Mouse (Mus musculus) MEL (cell line): Measurements from ENCODE around the gene Pde4dip. TPM values are rescaled to one million over a fixed set of nuclear protein-coding genes. Genes with fewer than 3 reads are reported as not detected.

Source experiments
- DNase-seq: peaks from one replicate; pipeline ENCODE4 v3.0.0; 2011; ENCODE audit warnings: low read depth, low spot score
- H3K27ac ChIP-seq: 2 replicates; pipeline ENCODE4 v1.5.1; 2012; ENCODE audit warnings: low read depth, mild to moderate bottlenecking, control low read depth, low read length, moderate library complexity; ENCODE audit not compliant: control insufficient read depth
- H3K27me3 ChIP-seq, 2 experiments: fragments of 150-350 bp in 1 of 2; sonication (generic) in 1 of 2; 2 replicates each; pipeline ENCODE4 v1.6.1; 2012; ENCODE audit warnings: low read length in 2 of 2, mild to moderate bottlenecking in 2 of 2, improper control_type of control experiment in 1 of 2, moderate library complexity in 1 of 2; ENCODE audit not compliant: insufficient read depth in 2 of 2, control insufficient read depth in 1 of 2
- H3K36me3 ChIP-seq, 2 experiments: 2 replicates each; pipeline ENCODE4 v1.6.1; 2012 to 2014; ENCODE audit warnings: low read length in 2 of 2, improper control_type of control experiment in 1 of 2, inconsistent platforms in 1 of 2, mild to moderate bottlenecking in 1 of 2; ENCODE audit not compliant: insufficient read depth in 2 of 2, control insufficient read depth in 1 of 2
- H3K4me1 ChIP-seq, 2 experiments: fragments of 150-350 bp in 1 of 2; sonication (generic) in 1 of 2; 2 replicates each; pipeline ENCODE4 v1.6.1; 2012; ENCODE audit warnings: low read length in 2 of 2, improper control_type of control experiment in 1 of 2, mild to moderate bottlenecking in 1 of 2; ENCODE audit not compliant: insufficient read depth in 2 of 2, control insufficient read depth in 1 of 2
- H3K4me3 ChIP-seq, 2 experiments: fragments of 150-350 bp in 1 of 2; sonication (generic) in 1 of 2; 2 replicates each; pipeline ENCODE4 v1.5.1; 2012; ENCODE audit warnings: low read depth in 2 of 2, low read length in 2 of 2, mild to moderate bottlenecking in 2 of 2, moderate library complexity in 2 of 2, control low read depth in 1 of 2, improper control_type of control experiment in 1 of 2; ENCODE audit not compliant: control insufficient read depth in 1 of 2, insufficient read depth in 1 of 2
- H3K79me2 ChIP-seq: 2 replicates; pipeline ENCODE4 v1.6.1; 2012; ENCODE audit warnings: mild to moderate bottlenecking, low read length, moderate library complexity; ENCODE audit not compliant: control insufficient read depth, poor library complexity, insufficient read depth
- H3K9ac ChIP-seq: 2 replicates; pipeline ENCODE4 v1.6.1; 2012; ENCODE audit warnings: low read depth, mild to moderate bottlenecking, control low read depth, low read length, moderate library complexity; ENCODE audit not compliant: control insufficient read depth, poor library complexity, severe bottlenecking
- H3K9me3 ChIP-seq: fragments of 150-350 bp; sonication (generic); replicated peaks from 2 replicates; pipeline ENCODE4 v1.6.1; 2012; ENCODE audit warnings: mild to moderate bottlenecking, low read length, improper control_type of control experiment, moderate library complexity; ENCODE audit not compliant: insufficient read depth
- CTCF ChIP-seq, 3 experiments: IDR thresholded peaks in 2 of 3; conservative IDR thresholded peaks in 1 of 3; 2 replicates each; pipeline ENCODE4 v1.5.1; 2011 to 2012; ENCODE audit warnings: low read length in 3 of 3, low read depth in 2 of 3, mild to moderate bottlenecking in 2 of 3, improper control_type of control experiment in 1 of 3, inconsistent platforms in 1 of 3, mixed read lengths in 1 of 3, moderate library complexity in 1 of 3; ENCODE audit not compliant: control insufficient read depth in 1 of 3, insufficient read depth in 1 of 3, poor library complexity in 1 of 3, severe bottlenecking in 1 of 3
- E2F4 ChIP-seq: IDR thresholded peaks from 2 replicates; pipeline ENCODE4 v1.6.1; 2011; ENCODE audit warnings: low read depth, low read length, improper control_type of control experiment, borderline replicate concordance
- ELF1 ChIP-seq: IDR thresholded peaks from 2 replicates; pipeline ENCODE4 v1.6.1; 2014; ENCODE audit warnings: low read depth, mild to moderate bottlenecking, inconsistent platforms, low read length, improper control_type of control experiment, moderate library complexity
- EP300 ChIP-seq, 2 experiments: IDR thresholded peaks; 2 replicates each; pipeline ENCODE4 v1.6.1; 2011; ENCODE audit warnings: improper control_type of control experiment in 2 of 2, low read length in 2 of 2, low read depth in 1 of 2, mild to moderate bottlenecking in 1 of 2
- ETS1 ChIP-seq: IDR thresholded peaks from 2 replicates; pipeline ENCODE4 v1.6.1; 2012; ENCODE audit warnings: low read depth, mild to moderate bottlenecking, inconsistent platforms, low read length, improper control_type of control experiment, moderate library complexity
- GATA1 ChIP-seq: IDR thresholded peaks from 2 replicates; pipeline ENCODE4 v1.6.1; 2011; ENCODE audit warnings: low read depth, low read length, improper control_type of control experiment
- KAT2A ChIP-seq: conservative IDR thresholded peaks from 2 replicates; pipeline ENCODE4 v1.6.1; 2012; ENCODE audit warnings: low read depth, low read length, improper control_type of control experiment, inconsistent platforms
- MAFK ChIP-seq: IDR thresholded peaks from 2 replicates; pipeline ENCODE4 v1.6.1; 2011; ENCODE audit warnings: low read depth, mild to moderate bottlenecking, low read length, improper control_type of control experiment, borderline replicate concordance
- MAZ ChIP-seq: IDR thresholded peaks from 2 replicates; pipeline ENCODE4 v1.6.1; 2012; ENCODE audit warnings: low read depth, mild to moderate bottlenecking, inconsistent platforms, low read length, improper control_type of control experiment
- TAL1 ChIP-seq: IDR thresholded peaks from 2 replicates; pipeline ENCODE4 v1.6.1; 2012; ENCODE audit warnings: mild to moderate bottlenecking, inconsistent platforms, low read length, moderate library complexity, mixed read lengths
- TBP ChIP-seq: IDR thresholded peaks from 2 replicates; pipeline ENCODE4 v1.8.0; 2011; ENCODE audit warnings: low read depth, low read length, improper control_type of control experiment
- USF1 ChIP-seq: IDR thresholded peaks from 2 replicates; pipeline ENCODE4 v1.6.1; 2014; ENCODE audit warnings: low read depth, mild to moderate bottlenecking, inconsistent platforms, low read length, improper control_type of control experiment, moderate library complexity
- polyA plus RNA-seq, 2 experiments: library from polyadenylated mRNA; stranded (reverse) in 1 of 2; unstranded in 1 of 2; fragments of >175 nt in 1 of 2; fragments of >200 nt in 1 of 2; gene quantifications; 2 replicates each; pipeline versions ENCODE4 v1.2.1 to v1.2.4; 2012; ENCODE audit warnings: low replicate concordance in 2 of 2, low read depth in 1 of 2; ENCODE audit not compliant: insufficient read length in 2 of 2, insufficient read depth in 1 of 2, missing spikeins in 1 of 2
- total RNA-seq: library from RNA; depleted of rRNA; stranded (reverse); fragments of 300-350 nt; gene quantifications from 2 replicates; pipeline ENCODE4 v1.2.3, GENCODE M21; 2012

The Pde4dip gene
- total and polyA plus RNA-seq, 3 experiments: 47.6 to 52.4 TPM; not detected in 1

- Histone ChIP-seq H3K9me3 (no peaks in the 10 kb centered on the region), H3K27ac (no peak overlapping the region), H3K79me2 (no peaks in the 10 kb centered on the region), H3K9ac (no peak overlapping the region), H3K4me1 (no peaks in the 10 kb centered on the region), H3K36me3 (no peaks in the 10 kb centered on the region), H3K27me3 (no peaks in the 10 kb centered on the region), H3K4me3 (no peak overlapping the region)
- no peak for TF ChIP-seq EP300 (IDR thresholded peaks at IDR 0.05; ENCODE audit: low read depth in 1 of 2, low read length in 2 of 2)
- no peak for TF ChIP-seq TAL1
- no peak for TF ChIP-seq MAZ
- no peak for TF ChIP-seq ELF1
- TF ChIP-seq USF1: no peak
- TF ChIP-seq KAT2A: no peak
- DNase-seq: no peak
Measured at GRCm38 (mm10) chr3:97667093-97667675, 221.3 kb downstream of the Pde4dip start.

- H3K27me3 ChIP-seq: no peaks in the 10 kb centered on the region
- H3K4me3 ChIP-seq: no peak overlapping the region
- no peak overlapping the region for H3K9ac ChIP-seq
- no peaks in the 10 kb centered on the region for H3K79me2 ChIP-seq
- H3K4me1 ChIP-seq: peaks cover 0 to 4% of the 10 kb centered on the region in 2 experiments; a peak in 2 of 4 replicates
- H3K27ac ChIP-seq: no peak overlapping the region
- TF ChIP-seq MAFK (no peak), MAZ (no peak), USF1 (peak; percentile 51), EP300 (IDR thresholded peaks at IDR 0.05; ENCODE audit: low read depth in 1 of 2, low read length in 2 of 2) (0 out of 4 replicates have a peak, but pooled peaks of 1 of the 2 experiments have one; percentile 11)
- no peaks in the 10 kb centered on the region for H3K9me3 ChIP-seq
- no peak for DNase-seq
- H3K36me3 ChIP-seq: peaks cover 0 to under 1% of the 10 kb centered on the region in 2 experiments; a peak in 2 of 4 replicates
Measured at GRCm38 (mm10) chr3:97666154-97666553, 222.4 kb downstream of the Pde4dip start.

GRCm38 (mm10) chr3:97665525-97665924 is 223.0 kb downstream of the Pde4dip start:
- no peak overlapping the region for H3K4me3 ChIP-seq
- peak; percentile 37 for DNase-seq
- H3K27ac ChIP-seq: no peak overlapping the region
- no peak overlapping the region for H3K9ac ChIP-seq
- H3K9me3 ChIP-seq: no peaks in the 10 kb centered on the region
- H3K36me3 ChIP-seq: peaks cover 0 to 7% of the 10 kb centered on the region in 2 experiments; a peak in 2 of 4 replicates
- H3K27me3 ChIP-seq: no peaks in the 10 kb centered on the region
- peaks cover 3 to 8% of the 10 kb centered on the region in 2 experiments for H3K4me1 ChIP-seq
- no peaks in the 10 kb centered on the region for H3K79me2 ChIP-seq
- TF ChIP-seq GATA1 (no peak), CTCF (IDR thresholded peaks at IDR 0.05 in 2 of 3, conservative IDR thresholded peaks at IDR 0.05 in 1 of 3; ENCODE audit: control insufficient read depth in 1 of 3, insufficient read depth in 1 of 3, low read depth in 2 of 3, low read length in 3 of 3, poor library complexity in 1 of 3, severe bottlenecking in 1 of 3) (no peak), ETS1 (no peak), E2F4 (no peak), TBP (0 out of 2 replicates have a peak, but pooled peaks have one; percentile 39)
- TF ChIP-seq, all 39 proteins: peak for 1
